Mouse (Mus musculus): ENCODE results near the gene Coq9.

GRCm38 (mm10) chr8:94810153-94810552 lies 28.0 kb upstream of the Coq9 start, which contains the start of gene Ccl17:
- TF ChIP-seq POLR2A (IDR thresholded peaks at IDR 0.05; ENCODE audit: extremely low read depth, insufficient read depth, low read length) (no peak), CTCF (IDR thresholded peaks at IDR 0.05; ENCODE audit: low read depth, low read length) (no peak)
